ENCODE assay signal across 9 mouse cellular contexts in genomic region chr5:112275021-112275804, GRCm38 (mm10). TPM values are rescaled to one million over a fixed set of nuclear protein-coding genes. Genes with fewer than 3 reads are reported as not detected.
DNase-seq lines count a peak whose midpoint lies in the region; ATAC-seq and TF ChIP-seq lines count a peak whose summit lies in the region.
"Had no signal": no experiment of that assay in that cellular context is flagged by ENCODE, and none has a peak within 500 bp of the region (broad histone marks: within the 10 kb centered on the region; RNA-seq: fewer than 3 reads in every experiment).

No protein-coding gene starts in this region.

- no peak for ATAC-seq in liver, embryonic 11.5 days (replicated peaks; ENCODE audit: low FRiP score)
- ATAC-seq in embryonic facial prominence, embryonic 15.5 days (ENCODE audit: insufficient number of reproducible peaks, low FRiP score, low TSS enrichment, low read depth) = no peak
- ATAC-seq in intestine, postnatal 0 days = no peak
- no peak for ATAC-seq in neural tube, embryonic 15.5 days (ENCODE audit: low FRiP score)
- no peak for ATAC-seq in megakaryocyte progenitor cell, adult 5-6 weeks (replicated peaks; ENCODE audit: poor library complexity)

- H3K4me3 ChIP-seq in liver, embryonic 11.5 days (ENCODE audit: low read depth, low read length) = no peak overlapping the region
- peak overlapping the region; percentile 82 for H3K4me3 ChIP-seq in embryonic facial prominence, embryonic 15.5 days (replicated peaks)
- peak overlapping the region; percentile 43; the same call in 1 of the 2 replicates for H3K4me3 ChIP-seq in intestine, postnatal 0 days (ENCODE audit: low read depth, low read length)
- H3K4me3 ChIP-seq in neural tube, embryonic 15.5 days (replicated peaks) = peak overlapping the region; percentile 77; the same call in 1 of the 2 replicates

- peaks cover 34% of the 10 kb centered on the region for H3K4me1 ChIP-seq in liver, embryonic 11.5 days (replicated peaks; ENCODE audit: control insufficient read depth, insufficient read depth, low read length)
- H3K4me1 ChIP-seq in embryonic facial prominence, embryonic 15.5 days = peaks cover 37% of the 10 kb centered on the region
- H3K4me1 ChIP-seq in intestine, postnatal 0 days (replicated peaks; ENCODE audit: control insufficient read depth, insufficient read depth, low read length) = peaks cover 6% of the 10 kb centered on the region; the same call in 1 of the 2 replicates
- peaks cover 50% of the 10 kb centered on the region for H3K4me1 ChIP-seq in neural tube, embryonic 15.5 days

- H3K36me3 ChIP-seq in liver, embryonic 11.5 days (ENCODE audit: control insufficient read depth, insufficient read depth, low read length) = no peaks in the 10 kb centered on the region
- H3K36me3 ChIP-seq in embryonic facial prominence, embryonic 15.5 days = no peaks in the 10 kb centered on the region
- H3K36me3 ChIP-seq in intestine, postnatal 0 days (ENCODE audit: control insufficient read depth, insufficient read depth) = no peaks in the 10 kb centered on the region
- H3K36me3 ChIP-seq in neural tube, embryonic 15.5 days = no peaks in the 10 kb centered on the region

- no peaks in the 10 kb centered on the region for H3K9me3 ChIP-seq in liver, embryonic 11.5 days (ENCODE audit: control insufficient read depth, low read length)
- no peaks in the 10 kb centered on the region for H3K9me3 ChIP-seq in embryonic facial prominence, embryonic 15.5 days (replicated peaks)
- H3K9me3 ChIP-seq in intestine, postnatal 0 days (ENCODE audit: control insufficient read depth) = no peaks in the 10 kb centered on the region
- no peaks in the 10 kb centered on the region for H3K9me3 ChIP-seq in neural tube, embryonic 15.5 days (replicated peaks)

- no peak for DNase-seq in liver, embryonic 11.5 days (ENCODE audit: low spot score)
- no peak for DNase-seq in liver
- DNase-seq in embryo, embryonic 10 days (ENCODE audit: low spot score) = no peak
- DNase-seq: cerebellum, adult 11 months had no signal

- peaks cover 2% of the 10 kb centered on the region; the same call in 1 of the 2 replicates for H3K27me3 ChIP-seq in liver, embryonic 11.5 days (replicated peaks; ENCODE audit: control insufficient read depth, insufficient read depth, low read length)
- no peaks in the 10 kb centered on the region; the same call in 1 of the 2 replicates for H3K27me3 ChIP-seq in embryonic facial prominence, embryonic 15.5 days
- peaks cover 8% of the 10 kb centered on the region; the same call in 1 of the 2 replicates for H3K27me3 ChIP-seq in intestine, postnatal 0 days (replicated peaks; ENCODE audit: control insufficient read depth, insufficient read depth, low read length)
- 0 out of 2 replicates have a peak, but pooled peaks cover 3% of the 10 kb centered on the region for H3K27me3 ChIP-seq in neural tube, embryonic 15.5 days (replicated peaks)

- H3K27ac ChIP-seq in liver, embryonic 11.5 days (ENCODE audit: low read depth, low read length) = no peak overlapping the region
- H3K27ac ChIP-seq in embryonic facial prominence, embryonic 15.5 days (replicated peaks) = 0 out of 2 replicates have a peak overlapping the region, but pooled peaks have one; percentile 68
- H3K27ac ChIP-seq in intestine, postnatal 0 days (ENCODE audit: low read depth, low read length) = no peak overlapping the region
- H3K27ac ChIP-seq in neural tube, embryonic 15.5 days (replicated peaks) = peak overlapping the region; percentile 88; the same call in 1 of the 2 replicates

- H3K9ac ChIP-seq in liver, embryonic 11.5 days (ENCODE audit: low read depth, low read length) = no peak overlapping the region
- no peak overlapping the region for H3K9ac ChIP-seq in embryonic facial prominence, embryonic 15.5 days
- no peak overlapping the region for H3K9ac ChIP-seq in intestine, postnatal 0 days (ENCODE audit: low read depth, low read length)
- H3K9ac ChIP-seq in neural tube, embryonic 15.5 days (replicated peaks) = no peak overlapping the region

- 60% methylated on average over 4 of the region's 4 CpGs for WGBS in liver, embryonic 11.5 days
- 33% methylated on average over 4 of the region's 4 CpGs for WGBS in embryonic facial prominence, embryonic 15.5 days
- 35% methylated on average over 4 of the region's 4 CpGs for WGBS in intestine, postnatal 0 days
- 52% methylated on average over 3 of the region's 4 CpGs for WGBS in neural tube, embryonic 15.5 days

- H3K4me2 ChIP-seq in liver, embryonic 11.5 days = peak overlapping the region; percentile 77
- peak overlapping the region; percentile 79 for H3K4me2 ChIP-seq in embryonic facial prominence, embryonic 15.5 days (replicated peaks)
- H3K4me2 ChIP-seq in intestine, postnatal 0 days (replicated peaks; ENCODE audit: low read depth) = peak overlapping the region; percentile 73; the same call in 1 of the 2 replicates
- peak overlapping the region; percentile 70 for H3K4me2 ChIP-seq in neural tube, embryonic 15.5 days

- no peak for TF ChIP-seq CTCF in intestine, postnatal 0 days (IDR thresholded peaks at IDR 0.05; ENCODE audit: low read depth)

RNA-seq across cellular contexts. Expression of gene Tpst2, which starts 1.3 kb away (rescaled TPM):
- 66.0 and 66.7 TPM in 2 replicates for polyA plus RNA-seq in liver, embryonic 11.5 days (2014; fragmentation: Nextera tagmentation; extraction: Ambion mirVana)
- 51.0 and 52.0 TPM in 2 replicates for polyA plus RNA-seq in embryonic facial prominence, embryonic 15.5 days (2015; fragmentation: Nextera tagmentation; extraction: Ambion mirVana)
- 45.3 and 48.4 TPM in 2 replicates for polyA plus RNA-seq in intestine, postnatal 0 days (2015; fragmentation: Nextera tagmentation; extraction: Ambion mirVana)
- polyA plus RNA-seq in neural tube, embryonic 15.5 days (2015; fragmentation: Nextera tagmentation; extraction: Ambion mirVana) = 31.4 and 40.2 TPM in 2 replicates
- total RNA-seq in megakaryocyte progenitor cell, adult 5-6 weeks (2015) = 22.6 and 29.6 TPM in 2 replicates
- 31.4 and 45.3 TPM in 2 replicates for total RNA-seq in megakaryocyte progenitor cell, adult 5-6 weeks (2017)

RNA-seq across cellular contexts. Expression of gene Crybb1, which starts 19.6 kb away (rescaled TPM):
- 0.31 and 0.45 TPM in 2 replicates for polyA plus RNA-seq in liver, embryonic 11.5 days (2014; fragmentation: Nextera tagmentation; extraction: Ambion mirVana)
- 6.8 and 7.7 TPM in 2 replicates for polyA plus RNA-seq in embryonic facial prominence, embryonic 15.5 days (2015; fragmentation: Nextera tagmentation; extraction: Ambion mirVana)
- 0.22 and 0.34 TPM in 2 replicates for polyA plus RNA-seq in intestine, postnatal 0 days (2015; fragmentation: Nextera tagmentation; extraction: Ambion mirVana)
- polyA plus RNA-seq in neural tube, embryonic 15.5 days (2015; fragmentation: Nextera tagmentation; extraction: Ambion mirVana) = 5.8 and 6.2 TPM in 2 replicates
- total RNA-seq in megakaryocyte progenitor cell, adult 5-6 weeks (2015) = not detected in 2 replicates
- total RNA-seq in megakaryocyte progenitor cell, adult 5-6 weeks (2017) = not detected in 2 replicates
- total RNA-seq: liver, adult 2 months had no signal
- polyA plus RNA-seq: liver, adult 2 months had no signal

RNA-seq across cellular contexts. Expression of gene Cryba4, which starts 22.9 kb away (rescaled TPM):
- 0.84 and 1.3 TPM in 2 replicates for polyA plus RNA-seq in liver, embryonic 11.5 days (2014; fragmentation: Nextera tagmentation; extraction: Ambion mirVana)
- polyA plus RNA-seq in embryonic facial prominence, embryonic 15.5 days (2015; fragmentation: Nextera tagmentation; extraction: Ambion mirVana) = 3.4 and 3.7 TPM in 2 replicates
- polyA plus RNA-seq in intestine, postnatal 0 days (2015; fragmentation: Nextera tagmentation; extraction: Ambion mirVana) = 1.1 and 1.3 TPM in 2 replicates
- polyA plus RNA-seq in neural tube, embryonic 15.5 days (2015; fragmentation: Nextera tagmentation; extraction: Ambion mirVana) = 1.7 and 2.5 TPM in 2 replicates
- not detected in 2 replicates for total RNA-seq in megakaryocyte progenitor cell, adult 5-6 weeks (2015)
- not detected in 2 replicates for total RNA-seq in megakaryocyte progenitor cell, adult 5-6 weeks (2017)

RNA-seq across cellular contexts. Expression of gene Tfip11, which starts 50.9 kb away (rescaled TPM):
- polyA plus RNA-seq in liver, embryonic 11.5 days (2014; fragmentation: Nextera tagmentation; extraction: Ambion mirVana) = 24.5 and 30.5 TPM in 2 replicates
- polyA plus RNA-seq in embryonic facial prominence, embryonic 15.5 days (2015; fragmentation: Nextera tagmentation; extraction: Ambion mirVana) = 30.5 and 31.1 TPM in 2 replicates
- 13.6 and 14.3 TPM in 2 replicates for polyA plus RNA-seq in intestine, postnatal 0 days (2015; fragmentation: Nextera tagmentation; extraction: Ambion mirVana)
- polyA plus RNA-seq in neural tube, embryonic 15.5 days (2015; fragmentation: Nextera tagmentation; extraction: Ambion mirVana) = 29.7 and 31.0 TPM in 2 replicates
- 12.9 and 16.2 TPM in 2 replicates for total RNA-seq in megakaryocyte progenitor cell, adult 5-6 weeks (2015)
- total RNA-seq in megakaryocyte progenitor cell, adult 5-6 weeks (2017) = 12.9 and 20.1 TPM in 2 replicates

Comparison
In these comparisons a context has a peak if more than half of its experiments do, and no peak if none do; other contexts are left out.
1. H3K27ac ChIP-seq: peak in embryonic facial prominence, embryonic 15.5 days (single experiment) and neural tube, embryonic 15.5 days (single experiment); none in liver, embryonic 11.5 days (single experiment) and intestine, postnatal 0 days (single experiment).
2. Peak in every context shown above with its lines, with median percentiles within 50 percentile points of each other: H3K4me2 ChIP-seq.